Mouse (Mus musculus) ES-E14 (cell line): ENCODE results near the gene H2afy. TPM values are rescaled to one million over a fixed set of nuclear protein-coding genes. Genes with fewer than 3 reads are reported as not detected.

Experiments used
- DNase-seq: peaks from one replicate; pipeline ENCODE4 v3.0.0-alpha.2; 2013; ENCODE audit warnings: low read depth, low spot score
- H3K27ac ChIP-seq: 2 replicates; pipeline ENCODE4 v1.5.1; 2012; ENCODE audit warnings: low read depth, mild to moderate bottlenecking, low read length, moderate library complexity, mixed read lengths; ENCODE audit not compliant: poor library complexity, insufficient read depth, severe bottlenecking
- H3K36me3 ChIP-seq: 2 replicates; pipeline ENCODE4 v1.6.1; 2012; ENCODE audit warnings: mild to moderate bottlenecking, low read length, moderate library complexity, mixed read lengths; ENCODE audit not compliant: control insufficient read depth, poor library complexity, insufficient read depth, severe bottlenecking
- H3K4me1 ChIP-seq, 2 experiments: fragments of 150-350 bp in 1 of 2; sonication (generic) in 1 of 2; 2 replicates each; pipeline ENCODE4 v1.6.1; 2012; ENCODE audit warnings: low read length in 2 of 2, mild to moderate bottlenecking in 1 of 2, mixed read lengths in 1 of 2; ENCODE audit not compliant: control insufficient read depth in 2 of 2, insufficient read depth in 2 of 2, poor library complexity in 1 of 2
- H3K4me3 ChIP-seq, 2 experiments: fragments of 150-350 bp in 1 of 2; sonication (generic) in 1 of 2; 2 replicates each; pipeline ENCODE4 v1.5.1; 2012; ENCODE audit warnings: low read length in 2 of 2, low read depth in 1 of 2, mild to moderate bottlenecking in 1 of 2, mixed read lengths in 1 of 2; ENCODE audit not compliant: insufficient read depth in 1 of 2, poor library complexity in 1 of 2, severe bottlenecking in 1 of 2
- H3K9ac ChIP-seq: 2 replicates; pipeline ENCODE4 v1.6.1; 2012; ENCODE audit warnings: low read depth, mild to moderate bottlenecking, low read length, mixed read lengths; ENCODE audit not compliant: poor library complexity, insufficient read depth, severe bottlenecking
- H3K9me3 ChIP-seq: fragments of 150-350 bp; sonication (generic); 2 replicates; pipeline ENCODE4 v1.6.1; 2012; ENCODE audit warnings: low read depth, mild to moderate bottlenecking, low read length; ENCODE audit not compliant: control insufficient read depth, insufficient read depth
- CHD2 ChIP-seq: IDR thresholded peaks from 2 replicates; pipeline ENCODE4 v1.6.1; 2014; ENCODE audit warnings: mild to moderate bottlenecking, low read depth, low read length, inconsistent platforms
- HCFC1 ChIP-seq: IDR thresholded peaks from 2 replicates; pipeline ENCODE4 v1.6.1; 2012; ENCODE audit warnings: low read length, inconsistent platforms, borderline replicate concordance; ENCODE audit not compliant: insufficient read depth
- MAFK ChIP-seq: IDR thresholded peaks from 2 replicates; pipeline ENCODE4 v1.6.1; 2014; ENCODE audit warnings: mild to moderate bottlenecking, low read depth, low read length, inconsistent platforms; ENCODE audit not compliant: insufficient read depth
- ZC3H11A ChIP-seq: IDR thresholded peaks from 2 replicates; pipeline ENCODE4 v1.6.1; 2012; ENCODE audit warnings: low read depth, mild to moderate bottlenecking, inconsistent platforms, low read length, borderline replicate concordance
- ZNF384 ChIP-seq: IDR thresholded peaks from 2 replicates; pipeline ENCODE4 v1.6.1; 2012; ENCODE audit warnings: low read depth, low read length, inconsistent platforms
- in situ Hi-C, 2 experiments: fragments of 600-800 bp; cut with MboI; formaldehyde crosslinking; loops; one replicate each; pipeline ENCODE4 v1.15.1; 2025; ENCODE audit warnings: low sequenced_read_pairs in 2 of 2, inconsistent platforms in 1 of 2; ENCODE audit not compliant: unreplicated experiment in 2 of 2
- total RNA-seq: library from RNA; depleted of rRNA; stranded (reverse); fragments of 300-350 nt; gene quantifications from 2 replicates; pipeline ENCODE4 v1.2.3, GENCODE M21; 2012; rRNA removed

Gene H2afy
- total RNA-seq, 1 experiment, result 67.3 TPM

DNA sequence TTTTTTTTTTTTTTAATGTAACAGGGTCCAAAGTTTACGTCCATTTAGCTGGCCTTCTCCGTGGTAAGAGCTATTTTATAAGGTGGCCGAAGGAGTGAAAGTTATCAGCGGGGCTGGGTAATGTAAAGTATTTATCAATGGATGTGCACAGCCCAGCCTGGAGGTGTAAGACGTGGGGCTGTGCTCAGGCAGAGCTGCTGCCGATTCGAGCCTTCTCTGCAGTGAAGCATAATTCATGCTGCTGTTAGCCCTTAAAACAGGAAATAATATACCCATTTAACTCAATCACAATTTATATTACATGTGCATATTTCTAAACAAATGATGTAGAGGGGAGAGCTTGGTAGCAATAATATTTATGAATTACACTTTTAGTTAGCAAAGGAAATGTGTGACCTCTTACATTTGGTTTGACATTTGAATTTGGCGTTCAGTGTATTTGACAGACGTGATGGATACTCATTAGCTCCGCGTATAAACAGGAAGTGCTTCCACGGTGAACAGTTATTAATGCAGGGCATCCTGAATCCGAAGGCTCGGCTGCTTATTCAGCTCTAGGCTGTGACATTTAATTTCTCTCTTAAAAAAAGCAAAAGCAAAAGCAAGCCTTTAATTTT is 111.6 kb downstream of the H2afy start:
- TF ChIP-seq CHD2, result no peak
- no peak for TF ChIP-seq MAFK
- no peak for TF ChIP-seq ZC3H11A
- TF ChIP-seq HCFC1, result no peak
- TF ChIP-seq ZNF384, result no peak

More for the DNA sequence above, 111.6 kb downstream of the H2afy start:
- no peaks in the 10 kb centered on the region for H3K9me3 ChIP-seq
- no peak overlapping the region for H3K4me3 ChIP-seq
- no peak overlapping the region for H3K9ac ChIP-seq
- H3K36me3 ChIP-seq, result no peaks in the 10 kb centered on the region
- H3K4me1 ChIP-seq, result no peaks in the 10 kb centered on the region
- H3K27ac ChIP-seq, result no peak overlapping the region
- DNase-seq, result no peak
- in situ Hi-C loops, result no loop called here

Other genes with a start within 250 kb of the H2afy start
- 0.13 TPM in 1 of 2 replicates, not detected in the other for gene Tifab, start 42.5 kb upstream of the H2afy start, total RNA-seq
- 0.45 and 0.48 TPM in 2 replicates for gene Neurog1, start 115.8 kb upstream of the H2afy start, total RNA-seq
- 2.6 and 2.8 TPM in 2 replicates for gene Cxcl14, start 160.2 kb upstream of the H2afy start, total RNA-seq